Mouse (Mus musculus): ENCODE data around the gene Gins1. TPM values are rescaled to one million over a fixed set of nuclear protein-coding genes. Genes with fewer than 3 reads are reported as not detected.
"Not testable (repeated sequence)": the region's sequence is repeated elsewhere in the genome, so short reads cannot be mapped to it uniquely, and the experiment has no call there.

Gins1 gene
- polyA plus RNA-seq, 2 experiments, result 30.8 to 43.0 TPM

GRCm38 (mm10) chr2:150895691-150896252 is 9.4 kb upstream of the Gins1 start:
- no peak for TF ChIP-seq POLR2A (IDR thresholded peaks at IDR 0.05; ENCODE audit: borderline replicate concordance, extremely low read depth, insufficient read depth, insufficient read length)

GRCm38 (mm10) chr2:150900341-150900740 is 4.9 kb upstream of the Gins1 start:
- Histone ChIP-seq H3K4me3 (replicated peaks; ENCODE audit: low read length) (no peak overlapping the region), H3K27ac (replicated peaks; ENCODE audit: low read depth, low read length) (no peak overlapping the region), H3K4me1 (ENCODE audit: control insufficient read depth, insufficient read depth, low read length) (peaks cover 6% of the 10 kb centered on the region), H3K9ac (ENCODE audit: low read depth, low read length, severe bottlenecking) (no peak overlapping the region), H3K9me3 (ENCODE audit: control insufficient read depth, low read length) (no peaks in the 10 kb centered on the region), H3K27me3 (ENCODE audit: control insufficient read depth, insufficient read depth, low read length) (no peaks in the 10 kb centered on the region), H3K36me3 (ENCODE audit: control insufficient read depth, insufficient read depth, low read length) (no peaks in the 10 kb centered on the region), H3K4me2 (replicated peaks; ENCODE audit: low read depth, low read length, severe bottlenecking) (no peak overlapping the region)
- WGBS, result 92% methylated on average over 6 of the region's 6 CpGs
- TF ChIP-seq POLR2A (IDR thresholded peaks at IDR 0.05; ENCODE audit: borderline replicate concordance, extremely low read depth, insufficient read depth, insufficient read length), result no peak
- DNase-seq (ENCODE audit: low spot score) (no peak), ATAC-seq (ENCODE audit: low FRiP score, low read depth) (no peak)

More at GRCm38 (mm10) chr2:150895691-150896252, 9.4 kb upstream of the Gins1 start:
- Histone ChIP-seq H3K9ac (ENCODE audit: low read depth, low read length, severe bottlenecking) (no peak overlapping the region), H3K4me2 (replicated peaks; ENCODE audit: low read depth, low read length, severe bottlenecking) (no peak overlapping the region), H3K4me1 (ENCODE audit: control insufficient read depth, insufficient read depth, low read length) (no peaks in the 10 kb centered on the region), H3K27me3 (ENCODE audit: control insufficient read depth, insufficient read depth, low read length) (no peaks in the 10 kb centered on the region), H3K4me3 (replicated peaks; ENCODE audit: low read length) (no peak overlapping the region), H3K27ac (replicated peaks; ENCODE audit: low read depth, low read length) (no peak overlapping the region), H3K36me3 (ENCODE audit: control insufficient read depth, insufficient read depth, low read length) (no peaks in the 10 kb centered on the region), H3K9me3 (ENCODE audit: control insufficient read depth, low read length) (no peaks in the 10 kb centered on the region)
- DNase-seq (ENCODE audit: low spot score) (no peak), ATAC-seq (ENCODE audit: low FRiP score, low read depth) (no peak)
- WGBS, result 77% methylated on average over 7 of the region's 7 CpGs

DNA sequence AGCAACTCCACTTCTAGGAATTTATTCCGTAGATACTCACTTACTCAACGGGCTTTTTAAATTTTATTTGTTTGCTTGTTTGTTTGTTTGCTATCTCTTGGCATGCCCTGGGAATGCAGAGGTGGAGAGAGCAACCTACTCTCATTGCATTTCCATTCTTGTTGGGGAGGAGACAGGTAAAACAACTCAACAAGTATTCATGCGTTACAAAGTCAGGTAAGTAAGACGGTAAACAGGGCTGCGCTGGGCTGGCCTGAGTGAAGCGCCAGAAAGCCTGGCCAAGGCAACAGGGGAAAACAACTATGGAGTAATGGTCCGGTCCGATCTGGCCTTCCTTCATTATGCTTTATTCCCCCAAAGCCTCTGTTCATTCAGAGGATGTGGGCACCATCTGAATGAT is 2.9 kb upstream of the Gins1 start:
- Histone ChIP-seq H3K4me1 (ENCODE audit: control insufficient read depth, insufficient read depth, low read length) (peaks cover 6% of the 10 kb centered on the region), H3K9ac (ENCODE audit: low read depth, low read length, severe bottlenecking) (no peak overlapping the region), H3K4me2 (replicated peaks; ENCODE audit: low read depth, low read length, severe bottlenecking) (no peak overlapping the region), H3K36me3 (ENCODE audit: control insufficient read depth, insufficient read depth, low read length) (no peaks in the 10 kb centered on the region), H3K9me3 (ENCODE audit: control insufficient read depth, low read length) (no peaks in the 10 kb centered on the region), H3K27ac (replicated peaks; ENCODE audit: low read depth, low read length) (no peak overlapping the region), H3K4me3 (replicated peaks; ENCODE audit: low read length) (no peak overlapping the region), H3K27me3 (ENCODE audit: control insufficient read depth, insufficient read depth, low read length) (no peaks in the 10 kb centered on the region)
- 86% methylated on average over 8 of the region's 8 CpGs for WGBS
- no peak for TF ChIP-seq POLR2A (IDR thresholded peaks at IDR 0.05; ENCODE audit: borderline replicate concordance, extremely low read depth, insufficient read depth, insufficient read length)
- ATAC-seq (ENCODE audit: low FRiP score, low read depth) (no peak), DNase-seq (ENCODE audit: low spot score) (no peak)

DNA sequence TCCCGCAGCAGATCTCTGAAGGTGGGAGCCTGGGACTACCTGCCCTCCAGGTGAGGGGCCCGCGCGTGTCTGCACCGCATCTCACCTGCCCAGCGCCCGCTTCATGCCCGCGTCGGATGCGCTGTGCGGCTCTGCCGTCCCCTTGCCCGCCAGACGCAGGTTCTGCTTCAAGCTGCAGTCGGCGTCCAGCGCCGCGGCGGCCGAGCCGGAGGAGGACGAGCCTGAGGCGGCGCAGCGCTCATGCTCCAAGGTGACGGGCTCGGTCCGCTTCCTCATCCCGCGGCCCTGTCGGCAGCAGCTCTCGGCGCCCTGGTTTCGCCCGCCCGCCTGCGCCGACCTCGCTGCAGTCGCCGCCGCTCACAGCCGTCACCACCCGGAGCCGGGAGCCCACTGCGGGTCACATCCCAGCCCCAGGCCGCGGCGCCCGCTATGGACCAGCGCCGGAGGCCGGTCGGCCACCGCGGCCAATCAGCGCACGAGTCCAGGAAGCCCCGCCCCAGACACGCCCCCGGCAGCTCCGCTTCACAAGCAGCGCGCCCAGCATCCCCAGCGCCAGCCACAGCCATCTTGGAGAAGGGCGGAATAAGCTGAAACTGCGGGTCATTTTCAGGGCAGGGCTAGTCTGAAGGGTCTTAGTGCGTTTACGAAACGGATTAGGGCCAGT is 796 bp upstream of the Gins1 start, which contains the start of gene Abhd12:
Gene Abhd12, minus strand, starts transcription at position 470 of the 664 bp plus-strand sequence.
- TF ChIP-seq POLR2A (IDR thresholded peaks at IDR 0.05; ENCODE audit: borderline replicate concordance, extremely low read depth, insufficient read depth, insufficient read length), result no peak
- DNase-seq (ENCODE audit: low spot score) (peak; percentile 94), ATAC-seq (ENCODE audit: low FRiP score, low read depth) (peak; percentile 97)
- Histone ChIP-seq H3K4me2 (replicated peaks; ENCODE audit: low read depth, low read length, severe bottlenecking) (peak within 1 kb of the TSS; percentile 93), H3K27me3 (ENCODE audit: control insufficient read depth, insufficient read depth, low read length) (no peaks in the 10 kb centered on the region), H3K36me3 (ENCODE audit: control insufficient read depth, insufficient read depth, low read length) (no peaks in the 10 kb centered on the region), H3K9ac (ENCODE audit: low read depth, low read length, severe bottlenecking) (peak within 1 kb of the TSS; percentile 83), H3K4me1 (ENCODE audit: control insufficient read depth, insufficient read depth, low read length) (peaks cover 6% of the 10 kb centered on the region), H3K27ac (replicated peaks; ENCODE audit: low read depth, low read length) (peak within 1 kb of the TSS; percentile 77), H3K9me3 (ENCODE audit: control insufficient read depth, low read length) (no peaks in the 10 kb centered on the region), H3K4me3 (replicated peaks; ENCODE audit: low read length) (peak within 1 kb of the TSS; percentile 88)
- under 1% methylated on average over 45 of the region's 72 CpGs for WGBS

- not testable (repeated sequence) for H3K9me3 ChIP-seq (ENCODE audit: control insufficient read depth, low read length); H3K9ac ChIP-seq (ENCODE audit: low read depth, low read length, severe bottlenecking); H3K4me1 ChIP-seq (ENCODE audit: control insufficient read depth, insufficient read depth, low read length); H3K36me3 ChIP-seq (ENCODE audit: control insufficient read depth, insufficient read depth, low read length); ATAC-seq (ENCODE audit: low FRiP score, low read depth); DNase-seq (ENCODE audit: low spot score); H3K27ac ChIP-seq (replicated peaks; ENCODE audit: low read depth, low read length); H3K27me3 ChIP-seq (ENCODE audit: control insufficient read depth, insufficient read depth, low read length)
- Histone ChIP-seq H3K4me2 (replicated peaks; ENCODE audit: low read depth, low read length, severe bottlenecking) (peak overlapping the region; percentile 82), H3K4me3 (replicated peaks; ENCODE audit: low read length) (peak overlapping the region; percentile 65)
- 44% methylated on average over 6 of the region's 6 CpGs for WGBS
Measured at GRCm38 (mm10) chr2:150908881-150909280, 3.7 kb downstream of the Gins1 start.

Measured in limb, embryonic 14.5 days (tissue).